Mouse (Mus musculus) cerebellum, adult 9-10 months (tissue): ENCODE data around the gene Naa30.

Experiments
- DNase-seq: peaks from one replicate; pipeline ENCODE4 v3.0.0; 2022

Gene Naa30

DNA sequence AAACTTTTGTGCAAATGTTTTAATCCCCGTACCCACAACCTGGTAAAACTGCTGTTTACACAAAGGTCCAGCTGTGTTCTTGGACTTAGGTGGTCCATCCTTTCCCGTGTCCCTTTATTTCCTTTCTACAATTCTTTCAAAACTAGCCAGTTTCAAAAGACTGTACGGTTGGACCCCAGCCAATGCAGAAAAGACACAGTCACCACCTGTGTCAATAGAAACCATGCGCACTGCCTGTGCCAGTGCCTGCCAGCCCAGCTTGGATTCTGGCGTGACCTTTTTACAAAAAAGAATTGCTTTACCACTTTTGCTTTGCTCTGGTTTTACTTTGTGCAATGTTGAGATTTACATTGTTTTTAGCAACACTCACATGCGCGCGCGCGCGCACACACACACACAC lies 55.0 kb downstream of the Naa30 start:
- DNase-seq, result peak; percentile 14

- DNase-seq, result no peak
These were observed 59.8 kb downstream of the Naa30 start for GRCm38 (mm10) chr14:49231845-49232244.

DNA sequence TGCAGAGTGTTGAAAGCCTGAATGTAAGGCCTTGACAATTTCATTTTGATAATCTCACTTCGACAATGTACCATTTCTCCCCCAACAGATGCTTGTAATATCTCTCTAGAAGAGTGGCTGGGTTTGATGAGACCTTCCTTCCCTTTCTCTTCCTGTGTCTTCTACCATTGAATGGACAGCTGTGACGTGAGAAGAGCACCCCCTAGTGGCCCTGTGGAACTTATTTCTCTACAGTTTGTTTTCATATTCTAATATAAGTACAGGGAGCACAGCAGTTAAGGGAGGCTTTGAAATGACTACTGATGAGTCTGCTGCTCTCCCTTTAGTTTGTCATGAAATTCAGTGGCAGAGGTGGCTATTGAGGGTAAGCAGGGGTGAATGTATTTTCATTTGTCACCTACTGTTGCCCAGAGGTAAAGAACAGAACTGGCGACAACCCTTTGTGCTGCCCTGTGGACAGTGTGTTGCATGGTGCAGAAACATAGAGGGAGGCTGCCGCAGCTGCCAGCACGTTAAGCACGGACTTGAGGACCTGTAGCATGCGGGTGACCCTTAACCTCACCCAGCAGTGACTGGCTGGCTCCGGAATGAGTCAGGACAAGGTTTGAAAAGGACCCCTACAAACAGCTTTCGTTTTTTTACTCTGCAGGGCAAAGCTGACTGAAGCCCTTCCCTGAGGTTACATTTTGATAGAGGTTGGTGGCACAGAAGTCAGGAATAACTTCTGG lies 62.9 kb downstream of the Naa30 start:
- peak; percentile 34 for DNase-seq

GRCm38 (mm10) chr14:49238206-49238605 lies 66.2 kb downstream of the Naa30 start:
- peak; percentile 79 for DNase-seq
